Mouse (Mus musculus) urinary bladder, postnatal 14 days (tissue): ENCODE measurements around the gene Lrrc8c.
A peak's percentile ranks its signal among the peaks of the same experiment; 100 is the strongest.

ENCODE experiments used
- DNase-seq: peaks from one replicate; pipeline ENCODE4 v3.0.0; 2021; ENCODE audit warnings: low spot score

Lrrc8c gene

GRCm38 (mm10) chr5:105501136-105501535, 18.1 kb upstream of the Lrrc8c start:
- DNase-seq, result no peak

- no peak for DNase-seq
Measured at GRCm38 (mm10) chr5:105508813-105509212, 10.4 kb upstream of the Lrrc8c start.

DNA sequence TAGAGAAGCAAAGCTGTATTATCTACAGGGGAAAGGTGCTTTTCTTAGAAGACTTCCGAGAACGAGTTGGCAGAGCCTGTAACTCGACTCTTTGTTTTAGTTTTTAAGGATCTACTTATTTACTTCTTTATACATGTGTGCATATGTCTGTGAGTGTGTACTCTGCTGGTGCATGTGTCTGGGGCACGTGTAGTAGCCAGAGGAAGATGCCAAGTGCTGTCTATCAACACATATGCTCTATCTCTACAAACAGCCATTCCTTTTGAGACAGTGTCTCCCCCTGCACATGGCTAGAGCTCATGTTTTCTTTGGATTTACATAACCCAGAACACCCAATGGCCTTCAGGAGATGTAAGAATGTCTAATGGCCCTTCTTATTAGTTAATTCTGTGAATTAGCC, 6.9 kb upstream of the Lrrc8c start:
- DNase-seq, result no peak

DNA sequence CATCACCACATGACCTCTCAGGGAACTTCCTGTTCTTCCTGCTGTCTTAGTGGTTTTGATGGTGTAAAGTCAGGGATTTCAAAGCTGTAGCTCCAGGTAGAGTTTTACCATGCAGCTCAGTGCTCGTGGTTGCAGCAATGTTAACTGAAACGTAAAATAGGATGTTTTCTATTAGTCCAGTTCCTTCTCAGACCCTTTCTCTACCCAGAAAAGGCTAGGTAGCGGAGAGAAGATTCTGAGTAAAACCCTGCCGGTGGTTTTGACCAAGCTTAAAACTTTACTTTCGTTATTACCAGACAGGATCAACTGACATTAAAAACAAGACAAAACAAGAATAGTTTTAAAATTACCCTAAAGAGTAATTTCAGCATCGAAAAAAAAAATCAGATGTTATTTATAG, 3.7 kb upstream of the Lrrc8c start:
- no peak for DNase-seq

- no peak for DNase-seq
Measured at GRCm38 (mm10) chr5:105516290-105516689, 2.9 kb upstream of the Lrrc8c start.

GRCm38 (mm10) chr5:105517992-105518625, 1.1 kb upstream of the Lrrc8c start:
- DNase-seq, result no peak

DNA sequence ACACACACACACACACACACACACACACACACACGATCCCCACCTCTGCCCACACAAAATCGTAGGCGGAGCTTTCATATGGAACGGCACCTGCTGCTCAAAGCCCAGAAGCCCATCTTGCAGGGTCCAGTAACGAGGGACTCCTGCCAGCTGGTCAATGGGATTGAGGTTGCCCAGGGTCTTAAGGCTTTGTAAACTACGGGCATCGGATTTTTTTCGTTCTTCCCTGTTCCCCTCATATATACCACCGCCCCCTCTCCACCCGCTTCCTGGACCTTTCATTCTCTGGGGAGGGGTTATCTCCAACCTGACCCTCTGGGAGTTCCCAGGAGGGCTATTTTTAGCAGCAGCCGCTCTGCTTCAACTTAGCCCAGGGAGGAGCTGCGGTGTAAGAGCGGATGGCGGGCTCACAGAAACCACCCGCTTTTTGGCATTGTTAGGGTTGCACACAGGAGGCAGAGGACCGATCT, 527 bp upstream of the Lrrc8c start:
- DNase-seq, result no peak

DNA sequence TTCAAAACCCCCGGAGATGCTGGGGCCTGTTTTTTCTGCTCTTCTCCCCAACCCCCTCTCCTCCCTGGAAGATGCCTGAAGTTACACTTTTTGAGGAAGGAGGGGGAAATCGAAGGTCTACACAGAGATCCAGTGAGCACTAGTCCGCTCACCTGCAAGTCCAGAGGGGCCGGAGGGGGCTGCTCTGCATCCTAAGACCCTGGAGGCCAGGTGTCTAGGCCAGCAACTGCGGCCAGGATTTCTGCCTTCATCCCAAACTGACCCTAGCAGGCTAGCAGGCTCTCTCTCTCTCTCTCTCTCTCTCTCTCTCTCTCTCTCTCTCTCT, 750 bp downstream of the Lrrc8c start:
- DNase-seq, result no peak

DNA sequence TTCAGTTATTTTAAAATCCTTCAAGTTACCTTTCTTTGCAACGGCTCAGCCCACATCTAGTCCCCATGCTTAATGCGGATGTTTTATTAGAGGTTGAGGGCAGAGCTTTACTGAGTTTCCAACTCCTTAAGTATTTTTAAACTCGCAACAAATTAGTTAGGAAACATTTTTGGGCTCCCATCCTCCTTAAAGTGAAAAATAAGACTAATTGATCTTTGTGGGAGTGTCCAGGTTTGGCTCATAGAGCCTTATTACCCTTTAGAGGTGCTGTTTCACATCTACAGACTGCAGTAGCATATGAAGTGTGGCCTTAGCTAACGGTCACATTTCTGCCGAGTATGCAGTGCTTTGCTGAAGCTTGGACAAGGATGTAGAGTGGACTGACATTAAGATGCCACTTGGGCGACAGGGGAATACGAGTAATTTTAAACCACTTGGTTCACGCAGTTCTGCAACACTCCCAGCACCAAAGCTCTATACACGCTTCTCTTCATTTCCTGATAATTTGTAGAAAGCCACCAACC, 1.3 kb downstream of the Lrrc8c start:
- no peak for DNase-seq

DNA sequence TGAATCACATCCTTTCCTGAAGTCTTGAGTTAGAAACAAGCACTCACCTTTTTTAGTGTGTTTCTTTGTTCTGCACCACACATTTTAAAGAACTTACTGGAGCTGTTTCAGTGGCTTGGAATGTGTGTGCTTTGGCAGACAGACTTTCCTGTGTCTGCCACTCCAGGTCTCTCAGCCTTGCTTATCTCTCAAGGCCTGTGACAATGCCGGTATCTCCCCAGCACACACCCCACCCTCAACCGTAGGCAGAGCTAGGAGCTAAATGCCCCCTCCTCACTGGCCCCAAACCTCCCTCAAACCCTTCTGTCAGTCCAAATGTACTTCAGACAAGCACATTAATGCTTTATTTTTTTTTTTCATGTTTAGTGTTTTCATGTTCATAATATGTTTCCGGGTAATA, 4.3 kb downstream of the Lrrc8c start:
- no peak for DNase-seq

DNA sequence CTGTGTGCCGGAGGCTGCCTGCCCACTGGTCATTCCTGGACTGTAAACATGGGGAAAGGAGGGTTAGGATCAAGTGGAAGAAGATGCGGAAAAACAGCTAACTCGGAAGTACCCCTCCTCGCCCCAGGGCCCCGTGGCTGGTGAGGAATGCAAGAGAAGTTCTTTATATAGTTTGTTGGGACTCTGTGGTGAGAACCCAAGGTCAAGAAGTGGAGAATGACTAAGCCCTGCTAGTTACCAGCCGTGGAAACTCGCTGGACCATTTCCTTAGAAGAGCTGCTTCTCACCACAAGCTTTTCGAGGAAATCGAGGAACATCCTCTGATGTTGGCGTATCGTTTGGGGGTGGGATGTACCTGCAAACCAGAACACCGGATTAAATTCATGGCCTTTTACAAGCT, 5.8 kb downstream of the Lrrc8c start:
- DNase-seq, result no peak

GRCm38 (mm10) chr5:105526107-105526645, 7.0 kb downstream of the Lrrc8c start:
- no peak for DNase-seq

DNA sequence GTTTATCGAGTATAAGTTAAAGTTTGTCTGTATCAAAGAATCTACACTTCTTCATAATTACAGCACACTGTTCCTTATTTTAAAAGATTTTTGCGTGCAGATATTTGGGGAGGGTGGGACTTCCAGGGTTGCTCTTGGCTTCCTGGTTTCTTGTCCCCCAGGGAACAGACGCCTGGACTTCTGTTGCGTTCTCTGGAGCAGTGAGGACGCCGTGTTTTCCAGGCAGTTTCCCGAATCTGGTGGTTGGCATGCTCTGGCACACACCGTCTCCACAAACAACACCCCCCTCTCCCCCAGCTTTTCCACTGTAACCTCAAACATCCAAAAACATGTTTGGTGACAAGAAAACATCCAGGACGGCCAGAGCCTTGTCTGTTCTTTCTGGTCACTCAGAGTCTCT, 7.6 kb downstream of the Lrrc8c start:
- no peak for DNase-seq

GRCm38 (mm10) chr5:105527477-105528331, 8.5 kb downstream of the Lrrc8c start:
- peak; percentile 8 for DNase-seq

- no peak for DNase-seq
Measured at GRCm38 (mm10) chr5:105530576-105530975, 11.4 kb downstream of the Lrrc8c start.

GRCm38 (mm10) chr5:105535186-105535585, 16.0 kb downstream of the Lrrc8c start:
- no peak for DNase-seq

- no peak for DNase-seq
Measured at GRCm38 (mm10) chr5:105536172-105536571, 17.0 kb downstream of the Lrrc8c start.

DNA sequence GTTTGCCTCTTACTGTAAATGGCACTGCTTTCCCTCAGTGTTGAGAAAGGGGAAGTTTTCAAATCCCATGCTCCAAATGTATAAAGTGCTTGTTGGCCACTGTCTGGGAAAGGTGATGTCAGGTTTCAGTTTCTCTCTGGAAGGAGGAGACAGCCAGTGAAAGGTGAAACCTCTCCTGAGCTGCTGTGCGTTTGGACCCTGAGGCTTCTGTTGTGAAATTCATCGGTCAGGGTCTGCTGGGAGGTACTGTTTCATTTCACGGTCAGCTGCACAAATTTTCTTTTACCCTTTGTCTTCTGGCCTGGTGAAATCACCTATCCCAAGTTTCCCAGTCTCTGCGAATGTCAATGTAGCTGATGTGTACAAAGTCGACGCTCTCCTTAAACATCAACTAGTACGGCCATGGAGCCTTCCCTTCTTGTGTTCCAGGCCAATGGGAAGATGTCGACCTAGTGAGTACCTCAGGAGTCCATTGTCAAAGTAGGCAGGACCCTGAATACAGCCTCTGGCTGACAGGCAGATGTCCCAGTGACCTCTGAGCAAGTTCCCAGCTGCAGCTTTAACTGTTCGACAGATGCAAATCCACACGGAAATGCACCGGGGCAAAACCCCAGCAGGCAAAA, 18.0 kb downstream of the Lrrc8c start:
- DNase-seq, result no peak

DNA sequence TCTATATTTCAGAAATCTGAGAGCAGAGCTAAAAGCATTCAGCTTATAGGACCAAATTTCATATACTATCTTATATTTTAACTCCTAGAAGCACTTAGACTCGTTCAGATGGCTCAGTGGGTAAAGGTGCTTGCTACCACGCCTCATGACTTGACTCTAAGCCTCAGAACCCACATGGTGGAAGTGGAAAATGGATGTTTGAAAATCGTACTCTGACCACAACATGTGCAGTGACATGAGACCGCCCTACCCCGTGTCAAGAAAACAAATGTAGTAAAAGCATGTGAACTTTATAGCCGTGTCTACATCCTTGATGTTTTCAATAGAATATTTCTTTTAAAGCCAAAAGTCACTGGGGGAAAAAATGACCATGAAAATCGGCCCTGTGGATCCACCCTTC, 21.9 kb downstream of the Lrrc8c start:
- DNase-seq, result no peak

DNA sequence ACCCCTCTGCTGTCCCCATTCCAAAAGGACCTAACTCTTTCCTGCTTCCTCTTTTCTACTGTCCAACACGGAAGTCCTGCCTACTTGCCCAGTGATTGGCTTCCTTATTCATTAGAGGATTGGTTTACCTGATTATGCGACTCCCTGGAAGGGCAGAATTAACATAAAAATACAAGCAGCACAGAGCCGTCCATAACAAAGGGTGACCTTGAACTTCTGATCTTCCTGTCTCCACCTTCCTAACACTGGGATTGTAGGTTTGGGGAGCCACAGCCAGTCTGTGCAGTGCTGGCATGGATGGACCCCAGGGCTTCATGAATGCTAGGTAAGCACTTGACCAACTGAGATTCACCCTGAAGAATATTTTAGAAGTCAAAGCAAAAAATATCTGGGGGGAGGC, 25.9 kb downstream of the Lrrc8c start:
- DNase-seq, result no peak

GRCm38 (mm10) chr5:105547115-105547514, 27.9 kb downstream of the Lrrc8c start:
- DNase-seq, result no peak

DNA sequence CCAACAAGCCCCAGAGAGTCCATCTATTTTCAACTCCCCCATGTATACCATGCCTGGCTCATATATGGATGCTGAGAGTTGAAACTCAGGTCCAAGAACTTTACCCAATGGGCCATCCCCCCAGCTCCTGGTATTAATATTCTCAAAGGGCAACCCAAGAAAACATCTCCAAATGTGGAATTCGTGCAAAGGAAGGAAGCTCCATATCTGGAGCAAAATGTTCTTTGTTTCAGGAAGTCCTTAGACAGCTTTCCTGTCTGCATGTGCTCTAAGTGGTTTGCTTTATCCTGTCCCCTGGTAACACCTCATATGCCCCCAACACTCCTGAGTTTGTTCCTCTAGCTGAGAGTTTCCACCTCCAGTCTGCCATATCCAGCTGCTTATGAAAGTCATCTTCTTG, 32.6 kb downstream of the Lrrc8c start:
- no peak for DNase-seq

DNA sequence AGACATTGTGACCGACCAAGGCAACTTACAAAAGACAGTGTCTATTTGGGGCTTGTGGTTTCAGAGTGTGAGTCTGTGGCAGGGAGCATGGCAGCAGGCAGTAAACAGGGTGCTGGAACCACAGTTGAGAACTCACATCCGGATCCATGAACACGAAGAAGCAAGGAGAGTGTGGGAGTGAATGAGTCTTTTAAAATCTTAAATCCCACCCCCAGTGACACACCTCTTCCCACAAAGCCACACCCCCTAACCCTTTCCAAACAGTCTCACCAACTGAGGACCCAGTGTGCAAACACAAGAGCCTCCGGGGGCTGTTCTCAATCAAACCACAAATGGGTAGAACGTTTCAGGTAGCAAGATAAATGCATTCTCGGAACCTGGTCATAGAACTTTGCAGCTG, 37.1 kb downstream of the Lrrc8c start:
- no peak for DNase-seq
